Mouse (Mus musculus) cerebellum, adult 9-11 months (tissue): Measurements from ENCODE around the gene Nkx2-3.

Experiments
- DNase-seq: peaks from one replicate; pipeline ENCODE4 v3.0.0; 2022

Nkx2-3 gene

GRCm38 (mm10) chr19:43605666-43606551 is 6.2 kb upstream of the Nkx2-3 start:
- DNase-seq: no peak

GRCm38 (mm10) chr19:43606552-43607530 is 5.3 kb upstream of the Nkx2-3 start:
- no peak for DNase-seq

- no peak for DNase-seq
Measured at GRCm38 (mm10) chr19:43607842-43608680, 4.1 kb upstream of the Nkx2-3 start.

- DNase-seq: no peak
Measured at GRCm38 (mm10) chr19:43608711-43609457, 3.2 kb upstream of the Nkx2-3 start.

- no peak for DNase-seq
Measured at GRCm38 (mm10) chr19:43609458-43610330, 2.4 kb upstream of the Nkx2-3 start.

GRCm38 (mm10) chr19:43610341-43610848 is 1.7 kb upstream of the Nkx2-3 start:
- no peak for DNase-seq

GRCm38 (mm10) chr19:43611110-43611509 is 1.0 kb upstream of the Nkx2-3 start:
- no peak for DNase-seq

GRCm38 (mm10) chr19:43611561-43611960 is 564 bp upstream of the Nkx2-3 start:
- no peak for DNase-seq

- DNase-seq: no peak
Measured at GRCm38 (mm10) chr19:43612501-43612971, 411 bp downstream of the Nkx2-3 start.

GRCm38 (mm10) chr19:43613293-43614130 is 1.4 kb downstream of the Nkx2-3 start:
- no peak for DNase-seq

GRCm38 (mm10) chr19:43614341-43615073 is 2.4 kb downstream of the Nkx2-3 start:
- DNase-seq: no peak

GRCm38 (mm10) chr19:43615074-43615445 is 2.9 kb downstream of the Nkx2-3 start:
- DNase-seq: no peak

- no peak for DNase-seq
Measured at GRCm38 (mm10) chr19:43615571-43616414, 3.7 kb downstream of the Nkx2-3 start.

GRCm38 (mm10) chr19:43616415-43616861 is 4.3 kb downstream of the Nkx2-3 start:
- DNase-seq: no peak

GRCm38 (mm10) chr19:43616889-43617288 is 4.8 kb downstream of the Nkx2-3 start:
- no peak for DNase-seq

- DNase-seq: no peak
Measured at GRCm38 (mm10) chr19:43617761-43618349, 5.7 kb downstream of the Nkx2-3 start.

GRCm38 (mm10) chr19:43618505-43619030 is 6.4 kb downstream of the Nkx2-3 start:
- no peak for DNase-seq
